Mouse (Mus musculus) stomach, postnatal 0 days (tissue): ENCODE measurements around the gene Krt32. TPM values are rescaled to one million over a fixed set of nuclear protein-coding genes. Genes with fewer than 3 reads are reported as not detected.
A peak's percentile ranks its signal among the peaks of the same experiment; 100 is the strongest.

Source experiments
- ATAC-seq: fragments of 200-750 bp; cut with Nextera tagmentation; 2 replicates; pipeline ENCODE4 v1.8.0; 2017; ENCODE audit not compliant: low FRiP score, low TSS enrichment
- DNase-seq: peaks from one replicate; pipeline ENCODE4 v3.0.0-alpha.2; 2016; ENCODE audit warnings: low spot score
- H3K27ac ChIP-seq: fragments of 300-500 bp; sonication (generic); replicated peaks from 2 replicates; pipeline ENCODE4 v1.5.1; 2014; ENCODE audit warnings: mild to moderate bottlenecking, control low read depth
- H3K27me3 ChIP-seq: fragments of 300-500 bp; sonication (generic); 2 replicates; pipeline ENCODE4 v1.6.1; 2014; ENCODE audit warnings: low read length; ENCODE audit not compliant: control insufficient read depth, insufficient read depth
- H3K36me3 ChIP-seq: fragments of 300-500 bp; sonication (generic); 2 replicates; pipeline ENCODE4 v1.6.1; 2014; ENCODE audit warnings: low read length, mixed read lengths; ENCODE audit not compliant: control insufficient read depth, insufficient read depth
- H3K4me1 ChIP-seq: fragments of 300-500 bp; sonication (generic); replicated peaks from 2 replicates; pipeline ENCODE4 v1.6.1; 2014; ENCODE audit warnings: antibody characterized with exemption; ENCODE audit not compliant: control insufficient read depth, insufficient read depth
- H3K4me2 ChIP-seq: fragments of 300-500 bp; sonication (generic); replicated peaks from 2 replicates; pipeline ENCODE4 v1.6.1; 2014; ENCODE audit warnings: low read depth, mild to moderate bottlenecking, control low read depth, moderate library complexity
- H3K4me3 ChIP-seq: fragments of 300-500 bp; sonication (generic); 2 replicates; pipeline ENCODE4 v1.5.1; 2014; ENCODE audit warnings: low read depth, low read length, control low read depth
- H3K9ac ChIP-seq: fragments of 300-500 bp; sonication (generic); 2 replicates; pipeline ENCODE4 v1.6.1; 2014; ENCODE audit warnings: mild to moderate bottlenecking, low read length, control low read depth, mixed read lengths
- H3K9me3 ChIP-seq: fragments of 300-500 bp; sonication (generic); 2 replicates; pipeline ENCODE4 v1.6.1; 2016; ENCODE audit warnings: low read length; ENCODE audit not compliant: control insufficient read depth
- CTCF ChIP-seq: IDR thresholded peaks from 2 replicates; pipeline ENCODE4 v1.5.1; 2016; ENCODE audit warnings: antibody characterized with exemption, low read depth, mild to moderate bottlenecking, moderate library complexity
- EP300 ChIP-seq: optimal IDR thresholded peaks from 2 replicates; pipeline ENCODE3; 2016; ENCODE audit warnings: antibody characterized with exemption
- WGBS: fragments of 180-500 bp; shearing (Covaris S2); extraction: QIAGEN DNeasy Blood & Tissue Kit; methylation state at CpG from one replicate; pipeline ENCODE4 v1.1.7; 2014; 5-methylcytosine and 5-hydroxymethylcytosine counted together
- polyA plus RNA-seq: library from polyadenylated mRNA; unstranded; fragments of >200 nt; fragmentation: Nextera tagmentation; extraction: Ambion mirVana; gene quantifications from 2 replicates; pipeline ENCODE4 v1.2.1, GENCODE M21; 2015

Krt32 gene
- 0.59 and 0.65 TPM in 2 replicates for polyA plus RNA-seq

- WGBS = 94% methylated on average over 10 of the region's 10 CpGs
- H3K27ac ChIP-seq = no peak within 1 kb of the TSS
- DNase-seq (no peak), ATAC-seq (no peak)
- H3K27me3 ChIP-seq = no peaks in the 10 kb centered on the region
- H3K9me3 ChIP-seq = no peaks in the 10 kb centered on the region
- H3K4me2 ChIP-seq = no peak within 1 kb of the TSS
- no peaks in the 10 kb centered on the region for H3K4me1 ChIP-seq
- H3K36me3 ChIP-seq = no peaks in the 10 kb centered on the region
- H3K4me3 ChIP-seq = no peak within 1 kb of the TSS
- no peak for TF ChIP-seq CTCF
- no peak for TF ChIP-seq EP300
- no peak within 1 kb of the TSS for H3K9ac ChIP-seq
These were observed at the start of gene Krt32 for GRCm38 (mm10) chr11:100087861-100088260. Gene Krt32, minus strand, starts transcription at chr11:100088226.

- DNase-seq = peak; percentile 63
- H3K36me3 ChIP-seq = no peaks in the 10 kb centered on the region
- no peak overlapping the region for H3K27ac ChIP-seq
- no peaks in the 10 kb centered on the region for H3K27me3 ChIP-seq
- 0 out of 2 replicates have a peak, but pooled peaks cover 3% of the 10 kb centered on the region for H3K4me1 ChIP-seq
- H3K4me3 ChIP-seq = no peak overlapping the region
- ATAC-seq = no peak
- H3K4me2 ChIP-seq = no peak overlapping the region
- WGBS = 34% methylated on average over 5 of the region's 5 CpGs
- TF ChIP-seq CTCF = no peak
- no peak overlapping the region for H3K9ac ChIP-seq
- no peaks in the 10 kb centered on the region for H3K9me3 ChIP-seq
These were observed 49.7 kb upstream of the Krt32 start for GRCm38 (mm10) chr11:100137693-100138092.

GRCm38 (mm10) chr11:100136559-100136958, 48.5 kb upstream of the Krt32 start:
- H3K4me1 ChIP-seq = 0 out of 2 replicates have a peak, but pooled peaks cover 3% of the 10 kb centered on the region
- no peak overlapping the region for H3K4me3 ChIP-seq
- H3K27ac ChIP-seq = peak overlapping the region; percentile 53
- H3K4me2 ChIP-seq = no peak overlapping the region
- 21% methylated on average over 5 of the region's 5 CpGs for WGBS
- H3K9me3 ChIP-seq = no peaks in the 10 kb centered on the region
- no peak overlapping the region for H3K9ac ChIP-seq
- no peaks in the 10 kb centered on the region for H3K36me3 ChIP-seq
- H3K27me3 ChIP-seq = no peaks in the 10 kb centered on the region
- DNase-seq (peak; percentile 23), ATAC-seq (no peak)
- TF ChIP-seq EP300 = no peak
- no peak for TF ChIP-seq CTCF

GRCm38 (mm10) chr11:100135731-100136130, 47.7 kb upstream of the Krt32 start, which contains the start of gene Krt15:
Gene Krt15, minus strand, starts transcription at chr11:100135928.
- Histone ChIP-seq H3K4me3 (peak within 1 kb of the TSS; percentile 28), H3K9me3 (no peaks in the 10 kb centered on the region), H3K4me2 (peak within 1 kb of the TSS; percentile 20), H3K27me3 (no peaks in the 10 kb centered on the region), H3K27ac (peak within 1 kb of the TSS; percentile 53), H3K9ac (peak within 1 kb of the TSS; percentile 43), H3K36me3 (no peaks in the 10 kb centered on the region), H3K4me1 (0 out of 2 replicates have a peak, but pooled peaks cover 3% of the 10 kb centered on the region)
- DNase-seq (peak; percentile 30), ATAC-seq (no peak)
- 49% methylated on average over 7 of the region's 7 CpGs for WGBS
- no peak for TF ChIP-seq CTCF
- no peak for TF ChIP-seq EP300

- H3K36me3 ChIP-seq = no peaks in the 10 kb centered on the region
- WGBS = 56% methylated on average over 7 of the region's 7 CpGs
These were observed 36.9 kb upstream of the Krt32 start for GRCm38 (mm10) chr11:100124901-100125300.

GRCm38 (mm10) chr11:100121466-100121865, 33.4 kb upstream of the Krt32 start, which contains the start of gene Krt13:
Gene Krt13, minus strand, starts transcription at chr11:100121566.
- Histone ChIP-seq H3K36me3 (no peaks in the 10 kb centered on the region), H3K4me1 (no peaks in the 10 kb centered on the region), H3K27ac (peak within 1 kb of the TSS; percentile 53), H3K27me3 (no peaks in the 10 kb centered on the region), H3K4me2 (peak within 1 kb of the TSS; percentile 17; the same call in 1 of the 2 replicates), H3K9me3 (no peaks in the 10 kb centered on the region), H3K9ac (peak within 1 kb of the TSS; percentile 43), H3K4me3 (peak within 1 kb of the TSS; percentile 10; the same call in 1 of the 2 replicates)
- 71% methylated on average over 3 of the region's 3 CpGs for WGBS
- TF ChIP-seq CTCF = no peak
- no peak for TF ChIP-seq EP300
- DNase-seq (no peak), ATAC-seq (no peak)

More at GRCm38 (mm10) chr11:100124901-100125300, 36.9 kb upstream of the Krt32 start:
- H3K27ac ChIP-seq = peak overlapping the region; percentile 24; the same call in 1 of the 2 replicates
- DNase-seq = no peak
- H3K4me2 ChIP-seq = no peak overlapping the region
- no peaks in the 10 kb centered on the region for H3K9me3 ChIP-seq
- ATAC-seq = no peak
- H3K9ac ChIP-seq = no peak overlapping the region
- H3K27me3 ChIP-seq = no peaks in the 10 kb centered on the region
- no peak overlapping the region for H3K4me3 ChIP-seq
- no peak for TF ChIP-seq CTCF
- TF ChIP-seq EP300 = no peak
- no peaks in the 10 kb centered on the region for H3K4me1 ChIP-seq
